Mouse (Mus musculus) left cerebral cortex, postnatal 36 days (tissue): ENCODE results near the gene Fbxl17. TPM values are rescaled to one million over a fixed set of nuclear protein-coding genes. Genes with fewer than 3 reads are reported as not detected.

Source experiments
- DNase-seq, 2 experiments: peaks; one replicate each; pipeline ENCODE4 v3.0.0; 2021 to 2022; ENCODE audit warnings: low spot score in 2 of 2, mixed read lengths in 1 of 2
- intact Hi-C: fragments of 180-260 bp; cut with DNase I; formaldehyde crosslinking; loops from one replicate; pipeline ENCODE4 v1.15.1; 2025
- total RNA-seq, 2 experiments: library from RNA; stranded (reverse); gene quantifications; 2 replicates each; pipeline ENCODE4 v1.2.3; 2021

The Fbxl17 gene
- total RNA-seq, 2 experiments from 2014 or later = 61.9 to 65.9 TPM

DNA sequence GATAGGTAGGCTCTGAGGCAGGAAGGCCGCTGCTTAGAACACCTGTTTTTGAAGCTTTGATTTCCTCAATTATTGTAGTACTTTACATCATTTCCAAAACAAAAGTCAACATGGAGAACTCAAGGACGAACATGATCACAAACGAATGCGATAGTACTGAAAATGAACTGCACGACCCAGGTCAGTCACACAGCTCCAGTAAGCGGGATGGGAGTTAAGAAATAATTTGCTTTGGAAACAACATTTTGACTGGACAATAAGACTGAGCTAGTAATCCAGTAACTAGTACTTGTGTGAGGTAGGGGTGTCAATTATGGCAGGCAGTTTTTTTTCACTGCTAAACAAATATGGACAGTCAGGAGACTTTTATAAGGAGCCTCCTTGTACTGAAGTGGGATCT is 414.6 kb downstream of the Fbxl17 start:
- no peak for DNase-seq

DNA sequence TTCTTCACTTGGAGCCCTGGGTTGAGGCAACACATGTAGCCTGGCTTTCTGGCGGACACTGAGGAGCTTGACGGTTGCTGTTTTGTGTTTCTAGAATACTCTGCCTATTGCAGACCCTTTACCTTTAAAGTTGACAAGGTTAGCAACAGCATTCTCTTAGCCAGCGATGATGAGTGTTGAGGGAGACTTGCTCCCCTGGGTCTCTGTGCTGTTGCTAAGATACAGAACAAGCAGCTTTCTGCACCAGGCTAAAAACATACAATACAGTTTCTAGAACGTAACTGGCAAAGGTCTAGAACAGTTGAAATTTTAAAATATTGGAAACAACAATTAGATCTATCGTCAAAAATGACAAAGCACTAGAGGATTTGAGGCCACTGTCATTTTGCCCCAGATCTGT is 420.7 kb downstream of the Fbxl17 start:
- intact Hi-C loops = no loop called here

More for the DNA sequence above, 414.6 kb downstream of the Fbxl17 start:
- intact Hi-C loops = no loop called here

DNA sequence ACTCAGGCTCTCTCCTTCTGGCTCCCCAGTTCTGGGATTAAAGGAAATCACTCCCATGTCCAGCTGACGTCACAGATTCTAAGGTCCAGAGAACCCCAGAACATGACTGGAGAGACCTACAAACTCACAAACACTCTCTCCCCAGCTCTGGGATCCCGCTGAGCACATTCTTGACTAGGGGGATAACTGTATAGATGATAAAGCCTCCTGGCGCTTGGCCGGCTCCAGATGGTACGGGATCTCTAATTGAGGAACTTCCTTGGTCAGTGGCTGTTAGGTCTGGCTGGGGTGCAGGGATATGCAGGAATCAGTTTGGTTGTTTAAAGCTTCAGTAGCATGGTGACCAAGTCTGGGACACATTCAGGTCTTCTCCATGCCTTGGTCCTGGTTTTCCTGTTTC is 422.3 kb downstream of the Fbxl17 start:
- intact Hi-C loops = no loop called here
- DNase-seq = no peak

More for the DNA sequence above, 420.7 kb downstream of the Fbxl17 start:
- DNase-seq = no peak

DNA sequence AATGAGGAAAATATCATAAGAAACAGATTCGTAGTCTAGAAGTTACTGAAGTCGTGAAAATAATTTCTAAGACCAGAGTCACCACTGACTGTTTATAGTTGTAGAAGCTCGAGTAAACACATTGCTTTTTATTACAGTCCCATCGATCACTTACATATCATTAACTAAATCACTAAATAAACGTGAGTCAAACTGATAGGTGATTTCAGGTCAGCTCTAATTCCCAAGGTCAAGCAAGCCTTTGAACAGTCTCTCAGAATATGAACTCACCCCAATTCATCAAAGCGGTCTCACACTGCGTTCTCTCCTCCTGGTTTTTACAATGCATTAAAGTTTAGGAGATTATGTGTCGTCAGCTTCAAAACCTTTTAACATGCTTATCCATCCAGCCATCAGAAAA is 423.2 kb downstream of the Fbxl17 start:
- no peak for DNase-seq
- intact Hi-C loops = no loop called here

DNA sequence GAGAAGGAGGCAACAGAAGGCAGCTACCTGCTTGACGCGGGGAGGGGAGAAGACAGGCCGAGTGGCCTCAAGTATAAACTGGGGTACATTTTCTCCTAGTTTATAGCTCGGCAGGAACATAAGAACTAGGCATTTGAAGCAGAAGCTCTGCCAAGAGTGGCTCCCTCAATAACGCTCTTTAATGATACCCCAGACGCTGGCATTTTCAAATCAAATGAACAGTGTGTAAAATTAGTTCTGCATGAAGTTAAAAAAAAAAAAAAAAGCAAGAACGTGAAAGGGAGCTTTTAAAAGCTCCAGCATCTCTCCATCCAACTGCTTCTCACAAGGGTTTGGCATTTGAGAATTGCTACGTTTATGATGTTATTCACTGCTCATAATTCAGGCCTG is 423.8 kb downstream of the Fbxl17 start:
- DNase-seq = no peak
- intact Hi-C loops = no loop called here

DNA sequence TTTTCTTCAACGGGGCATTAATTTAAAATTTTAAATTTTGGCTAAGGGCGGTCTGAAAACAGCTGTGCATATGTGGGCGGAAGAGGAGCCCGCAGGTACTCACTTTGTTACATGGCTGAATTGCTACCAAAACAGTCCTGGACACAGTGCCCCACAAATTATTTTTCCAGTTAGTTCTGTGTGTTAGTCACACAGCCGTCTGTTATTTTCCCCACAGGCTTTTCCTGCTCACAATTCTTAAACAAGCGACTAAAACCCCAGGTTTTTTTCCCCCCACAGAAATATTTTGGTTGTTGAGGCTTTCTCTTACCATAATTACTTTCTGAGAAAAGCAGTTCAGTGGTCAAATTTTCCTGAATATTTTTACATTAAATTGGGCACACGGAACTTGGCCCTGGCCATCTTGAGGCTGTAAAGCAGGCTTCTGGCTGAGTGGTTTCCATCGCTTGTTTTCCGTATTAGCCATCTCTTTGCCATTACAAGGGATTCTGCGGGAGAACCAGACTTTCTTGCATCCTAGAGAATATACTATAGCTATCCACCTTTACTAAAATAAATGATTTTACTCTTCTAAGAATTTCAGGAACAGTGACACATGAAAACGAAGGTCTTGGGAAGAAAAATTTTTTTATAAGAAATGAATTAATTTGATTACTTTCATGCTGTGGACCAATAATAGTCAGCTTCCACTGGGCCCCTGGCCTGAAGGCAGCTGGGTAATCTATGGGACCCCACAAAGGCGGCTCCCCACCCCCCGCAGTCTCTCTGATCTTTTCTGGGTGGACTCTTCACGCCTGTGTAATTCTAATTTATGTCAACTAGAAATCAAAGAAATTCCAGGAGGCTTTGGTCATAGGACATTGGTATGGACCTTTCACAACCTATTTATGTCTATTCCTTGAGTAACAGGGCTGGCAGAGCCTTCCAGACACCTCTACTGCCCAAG is 424.5 kb downstream of the Fbxl17 start:
- intact Hi-C loops = no loop called here
- no peak for DNase-seq

DNA sequence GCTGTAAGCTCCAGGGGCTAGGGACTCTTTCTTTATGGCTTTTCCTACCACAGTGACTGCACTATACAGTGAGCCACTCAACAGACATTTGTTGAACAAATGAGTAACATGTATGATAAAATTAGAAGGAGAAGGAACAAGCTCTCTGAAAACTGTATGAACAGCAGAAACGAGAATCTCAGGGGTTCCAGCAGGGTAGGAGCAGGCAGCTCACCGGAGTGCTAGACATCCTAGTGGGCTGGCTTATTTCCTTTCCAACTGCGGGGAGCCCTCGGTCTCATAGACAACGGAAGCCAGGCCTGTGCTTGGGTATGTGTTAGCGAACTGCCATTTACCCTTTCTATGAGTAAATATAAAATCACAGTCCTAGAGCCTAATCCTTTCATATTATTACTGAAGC is 426.5 kb downstream of the Fbxl17 start:
- intact Hi-C loops = loop anchor here (5.0 kb wide), 1 partner anchor 61 kb away; no protein-coding TSS in a partner anchor
- no peak for DNase-seq

DNA sequence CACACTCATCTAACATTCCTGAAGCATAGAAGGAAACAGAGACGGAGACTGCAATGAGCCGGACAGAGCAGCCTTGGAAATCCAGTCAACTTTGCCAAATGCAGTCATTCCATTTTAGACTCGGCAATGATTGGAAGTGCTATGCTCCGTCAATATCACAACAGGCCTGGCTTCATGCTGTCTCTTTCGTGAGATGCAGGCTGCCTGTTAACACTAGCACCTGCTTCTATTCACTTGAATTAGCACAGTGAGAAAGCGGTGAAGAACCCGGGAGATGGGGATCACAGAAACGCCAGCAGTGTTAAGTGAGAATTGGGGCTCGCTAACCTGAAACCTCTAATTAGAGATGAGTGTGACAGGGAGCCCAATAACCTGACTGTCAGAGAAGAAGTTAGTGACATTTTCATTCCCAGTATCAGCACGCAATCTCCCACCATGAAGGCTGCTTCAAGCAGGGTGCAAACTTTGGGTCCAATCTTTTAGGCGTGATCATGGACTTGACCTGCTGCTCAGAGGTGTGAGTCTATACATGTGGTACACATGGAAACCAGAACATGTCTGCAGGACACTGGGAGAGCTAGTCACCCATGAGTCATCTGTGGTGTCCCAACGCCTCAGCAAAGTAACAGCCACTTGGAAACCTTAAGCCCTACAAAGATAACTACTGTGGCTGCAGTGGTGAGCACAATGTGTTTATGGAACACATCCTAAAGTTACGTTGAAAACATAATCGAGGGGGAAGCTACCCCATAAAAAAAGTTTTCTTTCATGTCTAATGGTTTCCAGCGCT is 428.5 kb downstream of the Fbxl17 start:
- no peak for DNase-seq
- intact Hi-C loops = loop anchor here (5.0 kb wide), 1 partner anchor 59 kb away; no protein-coding TSS in a partner anchor

DNA sequence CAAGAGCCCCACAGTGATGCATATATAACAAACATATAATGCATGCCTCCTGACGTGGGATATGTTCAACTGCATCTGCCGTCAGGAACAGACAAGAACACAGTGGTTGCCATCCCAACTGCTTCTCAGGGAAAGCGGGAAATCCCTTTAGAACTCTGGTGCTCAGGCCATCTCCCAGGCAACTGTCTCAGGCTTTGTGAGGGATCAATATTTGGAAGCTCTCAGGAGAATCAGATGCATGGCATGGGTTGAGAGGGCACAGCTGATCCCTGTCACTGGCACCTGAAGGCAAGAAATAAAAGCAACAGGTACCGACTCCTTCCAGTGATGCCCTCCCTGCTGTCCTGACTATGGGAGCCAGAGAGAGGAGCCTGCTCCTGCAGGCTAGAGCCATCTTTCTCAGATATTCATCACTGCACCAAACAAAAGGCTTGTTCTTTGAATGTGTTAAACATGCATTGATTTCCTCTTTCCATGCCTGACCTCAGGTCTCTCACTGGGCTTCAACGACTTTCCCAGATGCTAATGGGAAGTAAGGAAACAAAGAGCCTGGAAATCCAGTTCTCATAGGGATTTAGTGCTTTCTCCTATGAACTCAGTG is 429.6 kb downstream of the Fbxl17 start:
- DNase-seq = no peak
- intact Hi-C loops = loop anchor here (5.0 kb wide), 1 partner anchor 58 kb away; no protein-coding TSS in a partner anchor

DNA sequence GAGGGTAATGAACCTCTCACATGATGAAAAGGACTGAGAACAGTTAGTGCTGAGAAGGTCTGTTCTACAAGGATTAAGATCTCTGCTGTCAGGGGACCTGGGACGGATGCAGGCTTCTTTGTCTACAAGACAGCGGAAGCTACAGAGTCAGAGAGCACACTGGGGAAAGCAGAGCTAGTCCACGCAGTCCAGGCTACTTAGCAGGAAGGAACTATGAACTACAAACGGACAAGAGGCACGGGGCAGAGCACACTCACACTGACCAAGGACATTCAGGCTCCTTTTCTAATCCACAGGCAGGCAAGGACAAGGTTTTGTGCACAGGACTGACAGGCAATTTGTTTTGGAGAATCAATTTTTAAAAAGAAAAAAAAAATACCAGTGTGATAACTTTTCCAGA is 437.0 kb downstream of the Fbxl17 start:
- no peak for DNase-seq
- intact Hi-C loops = no loop called here

DNA sequence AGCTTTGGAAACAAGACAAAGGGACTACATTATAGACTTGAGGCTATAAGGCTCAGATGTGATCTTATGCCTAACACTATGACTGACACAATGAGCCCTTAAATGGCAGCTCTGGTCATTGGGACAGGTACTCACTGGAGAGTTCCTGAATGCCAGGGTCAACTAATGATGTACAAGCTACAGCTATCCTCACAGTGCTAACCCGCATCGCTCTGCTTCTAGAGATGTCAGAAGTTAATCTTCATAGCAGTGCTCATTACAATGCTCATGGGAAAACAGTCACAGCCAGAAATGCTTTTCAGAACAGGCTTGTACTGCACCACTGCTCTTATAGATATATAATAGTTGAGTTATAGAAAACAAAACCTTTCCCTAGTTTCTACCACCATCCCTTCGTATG is 438.0 kb downstream of the Fbxl17 start:
- no peak for DNase-seq
- intact Hi-C loops = no loop called here

DNA sequence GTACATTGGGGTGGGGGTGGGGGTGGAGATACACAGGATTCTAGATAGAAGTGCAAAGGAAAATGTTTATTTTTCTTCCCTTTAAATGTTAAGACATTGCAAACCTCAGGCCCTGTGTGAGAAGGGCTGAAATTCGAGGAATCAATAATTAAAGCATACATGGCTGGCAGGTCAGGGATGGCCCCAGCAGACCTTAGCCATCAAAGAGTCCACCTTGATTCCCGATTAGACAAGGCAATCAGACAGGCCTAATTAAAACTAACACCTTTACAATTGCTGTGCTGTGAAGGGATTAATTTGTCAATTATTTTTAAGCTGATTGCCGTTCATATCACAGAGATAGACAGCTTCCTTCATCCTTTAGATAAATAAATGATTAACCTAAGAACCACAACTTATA is 439.0 kb downstream of the Fbxl17 start:
- DNase-seq = no peak
- intact Hi-C loops = no loop called here

DNA sequence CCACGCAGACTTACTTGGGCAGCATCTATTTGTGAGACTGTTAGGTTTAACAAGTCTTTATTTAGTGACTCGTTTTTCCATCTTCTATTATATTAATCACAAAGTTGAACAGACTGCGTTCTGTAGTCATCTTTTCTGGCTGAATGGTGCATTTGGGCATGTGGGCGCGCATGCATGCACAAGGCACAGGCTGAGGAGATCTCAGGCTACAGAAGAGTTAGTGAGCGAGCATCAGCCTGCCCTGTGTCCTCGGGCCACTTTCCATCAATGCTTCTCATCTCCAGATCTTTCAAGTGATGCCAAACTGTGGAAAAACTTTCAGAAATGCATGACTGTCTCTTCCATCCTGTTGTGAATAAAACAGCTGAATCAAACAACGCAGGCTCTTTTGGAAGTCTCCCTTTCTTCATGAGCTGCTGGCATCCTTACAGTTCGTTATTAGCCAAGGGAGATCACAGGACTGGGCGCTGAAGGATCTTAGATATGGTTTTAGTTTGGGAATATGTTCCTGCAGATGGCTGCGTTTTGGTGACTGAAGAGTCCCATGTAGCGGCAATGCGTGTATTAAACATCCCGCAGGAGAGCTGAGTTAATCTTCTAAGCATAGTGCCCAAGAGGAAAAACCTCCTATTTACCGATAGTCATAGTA is 442.0 kb downstream of the Fbxl17 start:
- intact Hi-C loops = no loop called here
- no peak for DNase-seq

DNA sequence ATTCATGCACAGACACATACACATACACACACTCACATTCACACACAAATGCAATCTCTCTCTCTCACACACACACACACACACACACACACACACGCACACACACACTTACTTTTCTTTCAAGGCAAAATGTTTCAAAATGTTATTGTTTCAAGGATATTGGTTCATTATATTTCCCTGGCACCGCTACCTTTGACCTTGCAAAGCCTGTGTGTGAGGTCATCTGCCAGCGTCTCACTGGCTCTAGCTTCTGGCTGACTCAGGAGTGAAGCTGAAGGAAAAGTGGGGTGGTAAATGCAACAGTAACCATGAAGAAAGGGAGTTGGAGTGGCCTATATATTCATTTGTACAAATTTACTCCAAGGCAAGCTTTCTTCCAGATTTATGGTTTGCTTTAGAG is 442.8 kb downstream of the Fbxl17 start:
- intact Hi-C loops = no loop called here
- no peak for DNase-seq

DNA sequence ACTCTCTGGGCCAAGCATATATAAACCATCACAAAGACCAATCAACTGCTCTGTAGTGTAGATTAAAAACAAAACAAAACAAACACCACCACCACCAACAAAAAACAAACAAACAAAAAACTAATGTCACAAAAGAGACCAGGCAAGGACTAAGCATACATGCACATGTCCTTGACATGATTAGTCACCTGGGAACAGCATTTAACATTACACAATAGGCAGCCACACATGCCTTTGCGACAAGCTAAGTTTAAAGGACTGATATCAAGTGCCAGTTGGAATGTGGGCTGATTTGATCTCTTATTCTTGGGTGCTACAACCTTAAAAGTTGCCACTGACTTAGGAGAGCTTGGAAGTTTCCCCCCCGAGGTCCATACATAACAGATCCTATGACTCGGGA is 446.5 kb downstream of the Fbxl17 start:
- no peak for DNase-seq
- intact Hi-C loops = no loop called here

DNA sequence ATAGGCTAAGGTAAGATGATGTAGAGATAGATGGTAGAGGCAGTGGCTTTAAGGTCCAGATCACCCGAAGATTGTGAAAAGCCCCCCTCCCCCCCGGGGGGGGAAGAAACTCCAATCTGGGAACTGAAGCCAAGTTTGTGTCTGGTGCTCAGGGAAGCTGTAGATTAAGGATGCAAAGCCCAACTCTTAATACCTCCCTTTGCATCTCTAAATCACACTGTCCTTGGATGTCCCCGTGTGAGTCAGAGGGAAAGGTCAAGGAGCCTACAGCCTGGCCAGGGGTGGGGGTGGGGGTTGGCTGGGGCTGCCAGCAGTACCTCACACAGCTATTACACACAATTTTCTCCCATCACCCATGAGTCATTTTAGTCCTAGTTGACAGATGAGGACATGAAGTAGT is 453.4 kb downstream of the Fbxl17 start:
- intact Hi-C loops = no loop called here
- no peak for DNase-seq

DNA sequence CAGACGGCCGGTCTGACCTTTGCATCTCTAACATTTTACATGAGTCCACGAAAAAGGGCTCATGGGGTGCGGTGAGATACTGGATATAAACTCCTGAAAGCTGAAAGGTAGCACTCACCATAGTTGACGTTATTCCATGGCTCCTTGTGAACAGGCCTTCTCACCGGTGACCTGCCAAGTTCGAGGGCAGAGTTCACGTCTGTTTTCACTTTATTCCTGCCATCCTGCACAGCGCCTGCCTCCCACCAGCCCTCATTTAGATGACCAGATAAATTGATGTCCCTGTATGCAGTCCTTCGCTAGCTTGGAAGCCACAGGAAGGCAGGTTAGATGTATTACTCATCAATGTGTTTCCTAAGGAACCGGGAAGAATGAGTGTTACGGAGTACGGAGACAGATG is 454.5 kb downstream of the Fbxl17 start:
- DNase-seq = no peak
- intact Hi-C loops = no loop called here

DNA sequence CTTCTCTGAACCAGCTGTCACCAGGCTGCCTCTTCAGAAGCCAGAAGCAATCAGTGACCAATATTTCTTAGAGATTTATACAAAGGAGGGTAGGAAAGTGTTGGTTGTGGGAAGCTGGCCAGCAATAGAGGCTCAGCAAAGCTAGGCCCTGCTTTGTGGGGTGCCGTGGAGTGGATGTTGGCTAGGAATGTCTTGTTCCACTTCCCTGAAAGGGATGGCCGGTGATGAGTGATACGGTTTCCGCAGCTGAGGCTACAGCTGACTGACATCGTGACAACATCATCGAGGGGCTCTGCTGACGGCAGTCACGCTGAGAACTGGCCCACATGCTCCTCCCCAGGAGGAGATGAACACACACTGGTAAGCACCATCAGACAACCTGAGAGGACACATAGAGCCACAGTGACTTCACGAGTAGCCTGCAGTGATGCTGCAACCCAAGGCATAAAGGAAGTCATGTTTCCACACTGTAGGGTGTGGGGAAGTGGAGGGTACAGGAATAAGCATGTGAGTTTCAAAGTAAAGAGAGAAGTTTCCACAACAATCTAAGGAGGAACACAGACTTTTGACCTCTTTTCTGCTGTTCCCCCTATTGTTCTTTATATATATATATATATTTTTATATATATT is 456.7 kb downstream of the Fbxl17 start:
- intact Hi-C loops = no loop called here
- no peak for DNase-seq

DNA sequence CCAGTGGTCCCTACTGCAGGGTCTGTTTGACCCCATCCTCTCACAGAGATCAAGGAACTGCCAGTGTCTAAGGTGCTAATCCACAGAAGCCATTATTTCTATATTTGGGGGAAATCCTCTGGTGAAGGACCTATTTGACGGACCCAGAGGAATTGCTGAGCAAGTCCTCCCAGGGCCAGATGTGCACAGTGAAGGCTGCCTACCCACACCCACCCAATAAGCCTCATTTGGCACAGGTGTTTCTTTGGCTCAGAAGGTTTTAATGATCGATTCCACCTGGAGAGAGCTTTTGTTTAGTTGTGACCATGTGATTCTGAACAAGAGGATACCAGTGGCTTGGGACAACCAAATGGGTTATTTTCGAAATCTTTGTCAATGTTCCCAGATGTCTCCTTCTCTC is 462.3 kb downstream of the Fbxl17 start:
- DNase-seq = no peak
- intact Hi-C loops = no loop called here
